Mouse (Mus musculus) CH12.LX (cell line): ENCODE data around the gene Sema3f. TPM values are rescaled to one million over a fixed set of nuclear protein-coding genes. Genes with fewer than 3 reads are reported as not detected.

Experiments
- DNase-seq: peaks from one replicate; pipeline ENCODE4 v3.0.0-alpha.2; 2013; ENCODE audit errors: extremely low read depth
- H3K27ac ChIP-seq: 2 replicates; pipeline ENCODE4 v1.5.1; 2012; ENCODE audit warnings: low read depth, mild to moderate bottlenecking, control low read depth, moderate library complexity; ENCODE audit not compliant: insufficient read depth
- H3K27me3 ChIP-seq: replicated peaks from 2 replicates; pipeline ENCODE3; 2012; ENCODE audit warnings: inconsistent platforms
- H3K36me3 ChIP-seq, 2 experiments: replicated peaks in 1 of 2; 2 replicates each; pipeline versions ENCODE3 to v1.6.1; 2012; ENCODE audit warnings: inconsistent platforms in 1 of 2, low read length in 1 of 2, mild to moderate bottlenecking in 1 of 2, mixed read lengths in 1 of 2, moderate library complexity in 1 of 2; ENCODE audit not compliant: control insufficient read depth in 1 of 2, insufficient read depth in 1 of 2
- H3K4me1 ChIP-seq, 2 experiments: 2 replicates each; pipeline ENCODE4 v1.6.1; 2012; ENCODE audit warnings: inconsistent platforms in 1 of 2, moderate library complexity in 1 of 2; ENCODE audit not compliant: insufficient read depth in 2 of 2, control insufficient read depth in 1 of 2
- H3K4me2 ChIP-seq: 2 replicates; pipeline ENCODE4 v1.6.1; 2012; ENCODE audit warnings: low read depth, mild to moderate bottlenecking, control low read depth; ENCODE audit not compliant: poor library complexity, insufficient read depth, severe bottlenecking
- H3K4me3 ChIP-seq, 3 experiments: fragments of 150-350 bp in 1 of 3; sonication (generic) in 1 of 3; replicated peaks in 1 of 3; 2 replicates each; pipeline versions ENCODE3 to v1.5.1; 2011 to 2012; ENCODE audit warnings: low read depth in 2 of 3, low read length in 2 of 3, mild to moderate bottlenecking in 2 of 3, moderate library complexity in 2 of 3, control low read depth in 1 of 3, improper control_type of control experiment in 1 of 3, inconsistent platforms in 1 of 3, mixed read lengths in 1 of 3; ENCODE audit not compliant: poor library complexity in 1 of 3
- H3K79me2 ChIP-seq: replicated peaks from 2 replicates; pipeline ENCODE4 v1.6.1; 2012; ENCODE audit warnings: mild to moderate bottlenecking, moderate library complexity; ENCODE audit not compliant: control insufficient read depth, poor library complexity, insufficient read depth, severe bottlenecking; ENCODE audit errors: extremely low read depth
- H3K9ac ChIP-seq: 2 replicates; pipeline ENCODE4 v1.6.1; 2012; ENCODE audit warnings: low read depth, mild to moderate bottlenecking, control low read depth, moderate library complexity; ENCODE audit not compliant: insufficient read depth
- H3K9me3 ChIP-seq: replicated peaks from 2 replicates; pipeline ENCODE3; 2012; ENCODE audit warnings: low read length, inconsistent platforms, mixed read lengths
- CHD2 ChIP-seq: IDR thresholded peaks from 2 replicates; pipeline ENCODE4 v1.6.1; 2011; ENCODE audit warnings: low read length, improper control_type of control experiment
- EP300 ChIP-seq: IDR thresholded peaks from 2 replicates; pipeline ENCODE4 v1.6.1; 2011; ENCODE audit warnings: low read length, improper control_type of control experiment
- ETS1 ChIP-seq: conservative IDR thresholded peaks from 2 replicates; pipeline ENCODE4 v1.6.1; 2012; ENCODE audit warnings: low read depth, mild to moderate bottlenecking, inconsistent platforms, low read length, improper control_type of control experiment, moderate library complexity
- HCFC1 ChIP-seq: IDR thresholded peaks from 2 replicates; pipeline ENCODE4 v1.6.1; 2012; ENCODE audit warnings: low read depth, mild to moderate bottlenecking, inconsistent platforms, low read length, improper control_type of control experiment
- IRF4 ChIP-seq: IDR thresholded peaks from 2 replicates; pipeline ENCODE4 v1.6.1; 2014; ENCODE audit warnings: low read depth, mild to moderate bottlenecking, inconsistent platforms, low read length, improper control_type of control experiment
- JUN ChIP-seq: IDR thresholded peaks from 2 replicates; pipeline ENCODE4 v1.6.1; 2011; ENCODE audit warnings: low read depth, mild to moderate bottlenecking, low read length, improper control_type of control experiment, moderate library complexity; ENCODE audit not compliant: insufficient read depth
- MAFK ChIP-seq: IDR thresholded peaks from 2 replicates; pipeline ENCODE4 v1.6.1; 2011; ENCODE audit warnings: low read length, improper control_type of control experiment; ENCODE audit not compliant: insufficient replicate concordance
- MAX ChIP-seq: IDR thresholded peaks from 2 replicates; pipeline ENCODE4 v1.6.1; 2011; ENCODE audit warnings: low read length, improper control_type of control experiment
- MAZ ChIP-seq: IDR thresholded peaks from 2 replicates; pipeline ENCODE4 v1.6.1; 2012; ENCODE audit warnings: low read depth, mild to moderate bottlenecking, inconsistent platforms, low read length, improper control_type of control experiment, moderate library complexity
- MEF2A ChIP-seq: IDR thresholded peaks from 2 replicates; pipeline ENCODE4 v1.6.1; 2014; ENCODE audit warnings: low read depth, mild to moderate bottlenecking, inconsistent platforms, low read length, improper control_type of control experiment, borderline replicate concordance
- NRF1 ChIP-seq: IDR thresholded peaks from 2 replicates; pipeline ENCODE4 v1.6.1; 2014; ENCODE audit warnings: low read depth, mild to moderate bottlenecking, inconsistent platforms, low read length, improper control_type of control experiment, moderate library complexity
- PAX5 ChIP-seq: IDR thresholded peaks from 2 replicates; pipeline ENCODE4 v1.6.1; 2012; ENCODE audit warnings: low read length, inconsistent platforms, mixed read lengths
- POLR2A ChIP-seq: IDR thresholded peaks from 2 replicates; pipeline ENCODE4 v1.6.1; 2011; ENCODE audit warnings: low read depth, mild to moderate bottlenecking, improper control_type of control experiment, low read length
- RCOR1 ChIP-seq: conservative IDR thresholded peaks from 2 replicates; pipeline ENCODE4 v1.6.1; 2012; ENCODE audit warnings: low read depth, mild to moderate bottlenecking, inconsistent platforms, low read length, improper control_type of control experiment
- SIN3A ChIP-seq: IDR thresholded peaks from 2 replicates; pipeline ENCODE4 v1.6.1; 2012; ENCODE audit warnings: low read length, improper control_type of control experiment, inconsistent platforms
- TBP ChIP-seq: conservative IDR thresholded peaks from 2 replicates; pipeline ENCODE4 v1.6.1; 2011; ENCODE audit warnings: low read depth, low read length, improper control_type of control experiment
- UBTF ChIP-seq: IDR thresholded peaks from 2 replicates; pipeline ENCODE4 v1.6.1; 2012; ENCODE audit warnings: low read depth, mild to moderate bottlenecking, inconsistent platforms, low read length, improper control_type of control experiment, moderate library complexity
- USF1 ChIP-seq: IDR thresholded peaks from 2 replicates; pipeline ENCODE4 v1.6.1; 2014; ENCODE audit warnings: low read depth, mild to moderate bottlenecking, inconsistent platforms, low read length, improper control_type of control experiment
- ZC3H11A ChIP-seq: IDR thresholded peaks from 2 replicates; pipeline ENCODE4 v1.6.1; 2012; ENCODE audit warnings: low read depth, mild to moderate bottlenecking, inconsistent platforms, low read length, improper control_type of control experiment
- ZKSCAN1 ChIP-seq: IDR thresholded peaks from 2 replicates; pipeline ENCODE4 v1.6.1; 2012; ENCODE audit warnings: low read depth, inconsistent platforms, low read length, improper control_type of control experiment, borderline replicate concordance
- ZMIZ1 ChIP-seq: IDR thresholded peaks from 2 replicates; pipeline ENCODE4 v1.6.1; 2012; ENCODE audit warnings: low read depth, mild to moderate bottlenecking, inconsistent platforms, low read length, improper control_type of control experiment
- dilution Hi-C: fragments of 300-500 bp; cut with MboI; formaldehyde crosslinking; loops from 2 replicates; pipeline ENCODE4 v1.14.3; 2020; ENCODE audit warnings: low sequenced_read_pairs; ENCODE audit not compliant: extremely low pct_unique_long_range_greater_than_20kb, extremely low pct_ligation_motif_present
- in situ Hi-C: fragments of 300-500 bp; cut with MboI; formaldehyde crosslinking; loops from 3 replicates; pipeline ENCODE4 v1.14.3; 2019; ENCODE audit warnings: low sequenced_read_pairs, low pct_ligation_motif_present, low pct_unique_long_range_greater_than_20kb, mixed read lengths
- polyA plus RNA-seq: library from polyadenylated mRNA; unstranded; fragments of >175 nt; gene quantifications from 2 replicates; pipeline ENCODE4 v1.2.1, GENCODE M21; 2012; ENCODE audit warnings: low read depth; ENCODE audit not compliant: insufficient read length
- total RNA-seq, 2 experiments: library from RNA; depleted of rRNA; stranded (reverse); fragments of 300-350 nt in 1 of 2; fragments of >200 nt in 1 of 2; gene quantifications; 2 replicates each; pipeline ENCODE4 v1.2.3; 2012 to 2014

The Sema3f gene
- total and polyA plus RNA-seq, 3 experiments: 0.24 to 1.1 (median 0.36) TPM

GRCm38 (mm10) chr9:107723794-107724531, 13.7 kb upstream of the Sema3f start:
- H3K9me3 ChIP-seq: no peaks in the 10 kb centered on the region
- dilution Hi-C loops: no loop called here
- H3K36me3 ChIP-seq: no peaks in the 10 kb centered on the region
- H3K4me3 ChIP-seq: no peak overlapping the region
- no peak overlapping the region for H3K27ac ChIP-seq
- H3K79me2 ChIP-seq: no peaks in the 10 kb centered on the region
- peaks cover 0 to 8% of the 10 kb centered on the region in 2 experiments; a peak in 2 of 4 replicates for H3K4me1 ChIP-seq
- H3K4me2 ChIP-seq: no peak overlapping the region
- TF ChIP-seq JUN (no peak), MAFK (no peak), ZKSCAN1 (no peak), RCOR1 (no peak), POLR2A (no peak), MAX (no peak), MAZ (no peak), TBP (no peak), ETS1 (no peak), USF1 (no peak), CHD2 (no peak), ZMIZ1 (no peak), EP300 (no peak), HCFC1 (no peak), MEF2A (no peak), PAX5 (no peak), NRF1 (no peak)
- TF ChIP-seq, all 38 proteins: peak for 0
- in situ Hi-C loops: no loop called here
- DNase-seq: no peak
- peaks cover 88% of the 10 kb centered on the region for H3K27me3 ChIP-seq
- H3K9ac ChIP-seq: no peak overlapping the region

GRCm38 (mm10) chr9:107723292-107723691, 13.0 kb upstream of the Sema3f start:
- dilution Hi-C loops (no loop called here), in situ Hi-C loops (no loop called here)
- H3K36me3 ChIP-seq: no peaks in the 10 kb centered on the region
- H3K27ac ChIP-seq: no peak overlapping the region
- H3K79me2 ChIP-seq: no peaks in the 10 kb centered on the region
- TF ChIP-seq NRF1: no peak
- TF ChIP-seq JUN: no peak
- TF ChIP-seq ZC3H11A: no peak
- TF ChIP-seq UBTF: no peak
- no peak for TF ChIP-seq SIN3A
- TF ChIP-seq IRF4: no peak
- TF ChIP-seq MAX: no peak
- no peaks in the 10 kb centered on the region for H3K9me3 ChIP-seq
- no peak overlapping the region for H3K9ac ChIP-seq
- H3K4me1 ChIP-seq: peaks cover 0 to 8% of the 10 kb centered on the region in 2 experiments; a peak in 2 of 4 replicates
- H3K4me3 ChIP-seq: no peak overlapping the region
- DNase-seq: no peak
- H3K27me3 ChIP-seq: peaks cover 88% of the 10 kb centered on the region
- H3K4me2 ChIP-seq: no peak overlapping the region
